Mouse (Mus musculus): Measurements from ENCODE around the gene Zic1.

GRCm38 (mm10) chr9:91361033-91361855, 4.4 kb downstream of the Zic1 start:
- TF ChIP-seq CTCF (IDR thresholded peaks at IDR 0.05; ENCODE audit: low read depth, low read length) = no peak
- TF ChIP-seq POLR2A (IDR thresholded peaks at IDR 0.05; ENCODE audit: extremely low read depth, insufficient read depth, low read length) = no peak

Measured in liver, adult 2 months (tissue).